Mouse (Mus musculus): ENCODE data around the gene Eml4.

Gene Eml4

GRCm38 (mm10) chr17:83344226-83344625 lies 6.5 kb upstream of the Eml4 start:
- no peak for DNase-seq

GRCm38 (mm10) chr17:83348056-83348822 lies 2.5 kb upstream of the Eml4 start:
- no peak for DNase-seq

- DNase-seq = no peak
These were observed 394 bp downstream of the Eml4 start for GRCm38 (mm10) chr17:83351119-83351531.

GRCm38 (mm10) chr17:83351601-83352413 lies 1.1 kb downstream of the Eml4 start:
- no peak for DNase-seq

GRCm38 (mm10) chr17:83352456-83352855 lies 1.7 kb downstream of the Eml4 start:
- no peak for DNase-seq

GRCm38 (mm10) chr17:83353011-83353410 lies 2.3 kb downstream of the Eml4 start:
- no peak for DNase-seq

GRCm38 (mm10) chr17:83353460-83353859 lies 2.7 kb downstream of the Eml4 start:
- no peak for DNase-seq

- DNase-seq = no peak
These were observed 4.8 kb downstream of the Eml4 start for GRCm38 (mm10) chr17:83355481-83355880.

GRCm38 (mm10) chr17:83359934-83360333 lies 9.2 kb downstream of the Eml4 start:
- no peak for DNase-seq

- DNase-seq = no peak
These were observed 10.2 kb downstream of the Eml4 start for GRCm38 (mm10) chr17:83360796-83361566.

GRCm38 (mm10) chr17:83363081-83363480 lies 12.3 kb downstream of the Eml4 start:
- DNase-seq = no peak

- DNase-seq = no peak
These were observed 13.6 kb downstream of the Eml4 start for GRCm38 (mm10) chr17:83364296-83364695.

- no peak for DNase-seq
These were observed 14.4 kb downstream of the Eml4 start for GRCm38 (mm10) chr17:83365130-83365529.

- DNase-seq = no peak
These were observed 15.1 kb downstream of the Eml4 start for GRCm38 (mm10) chr17:83365614-83366355.

- DNase-seq = no peak
These were observed 16.7 kb downstream of the Eml4 start for GRCm38 (mm10) chr17:83367387-83367786.

GRCm38 (mm10) chr17:83374123-83374522 lies 23.4 kb downstream of the Eml4 start:
- DNase-seq = no peak

GRCm38 (mm10) chr17:83375848-83376247 lies 25.1 kb downstream of the Eml4 start:
- DNase-seq = no peak

GRCm38 (mm10) chr17:83376801-83377200 lies 26.1 kb downstream of the Eml4 start:
- no peak for DNase-seq

- DNase-seq = no peak
These were observed 27.2 kb downstream of the Eml4 start for GRCm38 (mm10) chr17:83377755-83378443.

- DNase-seq = no peak
These were observed 27.7 kb downstream of the Eml4 start for GRCm38 (mm10) chr17:83378444-83378762.

- no peak for DNase-seq
These were observed 28.6 kb downstream of the Eml4 start for GRCm38 (mm10) chr17:83379366-83379765.

- DNase-seq = no peak
These were observed 29.1 kb downstream of the Eml4 start for GRCm38 (mm10) chr17:83379791-83380190.

Data from right cerebral cortex, postnatal 14 days (tissue).